15 mouse cellular contexts compared by ENCODE assay signal in the genomic region with DNA sequence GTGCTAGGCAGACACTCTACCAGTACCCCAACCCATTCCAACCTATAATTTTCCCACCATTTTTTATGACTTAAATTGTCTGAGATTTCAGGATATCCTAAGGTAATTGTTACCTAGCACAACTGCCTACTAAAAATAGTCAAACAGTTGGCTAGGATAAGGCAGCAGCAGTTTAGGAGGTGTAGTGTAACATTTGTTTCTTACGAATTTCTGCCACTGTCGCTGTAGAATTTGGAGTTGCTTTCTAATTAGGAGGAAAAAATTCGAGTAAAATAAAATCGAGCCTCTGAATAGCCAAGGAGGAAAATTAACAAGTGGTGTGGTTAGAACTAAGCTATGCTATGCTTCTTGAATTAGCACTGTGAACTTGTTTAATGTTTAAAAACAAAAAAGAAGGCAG.
"Had no signal": no experiment of that assay in that cellular context is flagged by ENCODE, and none has a peak within 500 bp of the region (broad histone marks: within the 10 kb centered on the region; RNA-seq: fewer than 3 reads in every experiment).

No protein-coding gene starts in this region.

- DNase-seq: kidney, postnatal 4 days; liver; liver, embryonic 13.5 days; liver, postnatal 0 days; lung, postnatal 14 days; thymus, postnatal 4 days had no signal

- H3K27me3 ChIP-seq: limb, embryonic 12.5 days; liver, embryonic 13.5 days; lung, embryonic 15.5 days; megakaryocyte, embryonic 14.5 days; midbrain, embryonic 15.5 days; neural tube, embryonic 12.5 days had no signal

- H3K4me2 ChIP-seq: limb, embryonic 12.5 days; liver, embryonic 13.5 days; lung, embryonic 15.5 days; midbrain, embryonic 11.5 days; midbrain, embryonic 15.5 days; neural tube, embryonic 12.5 days had no signal

- H3K27ac ChIP-seq: kidney, postnatal 0 days; limb, embryonic 12.5 days; liver, embryonic 13.5 days; lung, embryonic 15.5 days; macrophage; midbrain, embryonic 15.5 days; neural tube, embryonic 12.5 days; stomach, postnatal 0 days had no signal

- H3K9me3 ChIP-seq: limb, embryonic 12.5 days; liver, embryonic 13.5 days; lung, embryonic 15.5 days; megakaryocyte, embryonic 14.5 days; midbrain, embryonic 15.5 days; neural tube, embryonic 12.5 days had no signal

- ATAC-seq: liver, postnatal 0 days; midbrain, embryonic 15.5 days had no signal

- H3K36me3 ChIP-seq: midbrain, embryonic 15.5 days had no signal

- H3K9ac ChIP-seq: limb, embryonic 12.5 days; liver, embryonic 13.5 days; liver, postnatal 0 days; lung, embryonic 15.5 days; midbrain, embryonic 15.5 days; neural tube, embryonic 12.5 days had no signal

- H3K4me3 ChIP-seq: limb, embryonic 12.5 days; liver, embryonic 13.5 days; lung, embryonic 15.5 days; midbrain, embryonic 15.5 days; neural tube, embryonic 12.5 days had no signal
